27 mouse cellular contexts compared by ENCODE assay signal in the genomic region with DNA sequence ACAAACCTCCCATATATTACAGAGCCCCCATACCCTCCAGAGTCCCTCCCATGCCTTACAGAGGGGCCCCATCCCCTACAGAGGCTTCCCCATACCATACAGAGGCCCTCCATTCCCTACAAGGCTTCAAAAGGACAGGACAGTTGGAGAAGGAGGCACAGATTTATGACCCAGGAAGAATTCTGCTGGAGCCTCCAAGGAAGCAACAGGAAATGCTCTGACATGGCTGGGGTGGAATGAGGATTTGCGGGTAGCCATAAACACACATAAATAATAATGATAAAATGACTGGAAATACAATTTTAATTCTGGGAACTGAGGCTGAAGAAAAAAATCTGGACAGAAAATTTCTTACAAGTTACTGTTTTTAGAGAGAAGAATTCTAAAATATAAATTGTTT. TPM values are rescaled to one million over a fixed set of nuclear protein-coding genes. Genes with fewer than 3 reads are reported as not detected.
DNase-seq lines count a peak whose midpoint lies in the region; ATAC-seq and TF ChIP-seq lines count a peak whose summit lies in the region.
"Had no signal": no experiment of that assay in that cellular context is flagged by ENCODE, and none has a peak within 500 bp of the region (broad histone marks: within the 10 kb centered on the region; RNA-seq: fewer than 3 reads in every experiment).

No protein-coding gene starts in this region.

- no peak for TF ChIP-seq POLR2A in kidney, adult 2 months (IDR thresholded peaks at IDR 0.05; ENCODE audit: low read depth, low read length)

- H3K9ac ChIP-seq in kidney, embryonic 15.5 days, result no peak overlapping the region
- H3K9ac ChIP-seq in kidney, postnatal 0 days (ENCODE audit: low read depth, low read length), result no peak overlapping the region
- no peak overlapping the region for H3K9ac ChIP-seq in kidney, embryonic 14.5 days (ENCODE audit: low read depth, low read length)
- H3K9ac ChIP-seq in liver, postnatal 0 days (replicated peaks), result no peak overlapping the region
- H3K9ac ChIP-seq: embryonic facial prominence, embryonic 12.5 days; forebrain, embryonic 13.5 days had no signal

- H3K36me3 ChIP-seq in kidney, adult 2 months (ENCODE audit: control insufficient read depth, insufficient read depth, low read length), result no peaks in the 10 kb centered on the region
- H3K36me3 ChIP-seq in kidney, embryonic 15.5 days, result no peaks in the 10 kb centered on the region
- H3K36me3 ChIP-seq in kidney, postnatal 0 days (ENCODE audit: insufficient read depth, low read length), result no peaks in the 10 kb centered on the region
- H3K36me3 ChIP-seq in kidney, embryonic 14.5 days (ENCODE audit: control insufficient read depth, insufficient read depth, low read length), result no peaks in the 10 kb centered on the region
- H3K36me3 ChIP-seq in liver, postnatal 0 days (replicated peaks; ENCODE audit: insufficient read depth, low read length), result no peaks in the 10 kb centered on the region
- H3K36me3 ChIP-seq: embryonic facial prominence, embryonic 10.5 days; embryonic facial prominence, embryonic 12.5 days; G1E had no signal

- WGBS in kidney, adult 2 months, result 52% methylated on average over 1 of the region's 1 CpGs
- WGBS in kidney, embryonic 15.5 days, result 51% methylated on average over 1 of the region's 1 CpGs
- 56% methylated on average over 1 of the region's 1 CpGs for WGBS in kidney, postnatal 0 days
- WGBS in kidney, embryonic 14.5 days, result 66% methylated on average over 1 of the region's 1 CpGs
- WGBS in liver, postnatal 0 days (ENCODE audit: insufficient replicate concordance), result 55% methylated on average over 1 of the region's 1 CpGs

- ATAC-seq in kidney, embryonic 15.5 days (replicated peaks; ENCODE audit: low FRiP score), result peak; percentile 33; the same call in 1 of the 2 replicates
- ATAC-seq in kidney, postnatal 0 days (replicated peaks; ENCODE audit: low FRiP score, low read depth), result no peak
- no peak for ATAC-seq in kidney, embryonic 14.5 days (ENCODE audit: low FRiP score, low TSS enrichment)
- no peak for ATAC-seq in liver, postnatal 0 days
- ATAC-seq: activated CD4-positive, CD25-positive, alpha-beta regulatory T cell, adult 4 months; CD4-positive, CD25-positive, alpha-beta regulatory T cell, adult 4 months; forebrain, embryonic 13.5 days; Patski had no signal

- DNase-seq in kidney, adult 2 months, result peak; percentile 61
- no peak for DNase-seq in kidney, adult 11 months
- DNase-seq in kidney, postnatal 4 days, result no peak
- peak; percentile 84 for DNase-seq in kidney, postnatal 0 days (ENCODE audit: low spot score)
- DNase-seq in liver, postnatal 0 days, result peak; percentile 5
- DNase-seq in liver, result no peak
- DNase-seq: adrenal gland, adult 8-10 months; adrenal gland, postnatal 14 days; adrenal gland, postnatal 36 days; B cell, adult 2 months; cerebellum, adult 11-12 months; cerebellum, adult 2 months; cerebellum, adult 9-10 months; cerebellum, postnatal 10 days; cerebellum, postnatal 25 days had no signal

- H3K4me3 ChIP-seq in kidney, adult 2 months (ENCODE audit: insufficient read depth, low read depth, low read length), result no peak overlapping the region
- no peak overlapping the region for H3K4me3 ChIP-seq in kidney, embryonic 15.5 days (replicated peaks)
- H3K4me3 ChIP-seq in kidney, postnatal 0 days (replicated peaks; ENCODE audit: low read depth, low read length), result no peak overlapping the region
- no peak overlapping the region for H3K4me3 ChIP-seq in kidney, embryonic 14.5 days (ENCODE audit: low read length)
- no peak overlapping the region for H3K4me3 ChIP-seq in liver, postnatal 0 days (ENCODE audit: low read depth, low read length)
- H3K4me3 ChIP-seq: embryonic facial prominence, embryonic 10.5 days; embryonic facial prominence, embryonic 12.5 days; forebrain, embryonic 13.5 days had no signal

- no peaks in the 10 kb centered on the region for H3K27me3 ChIP-seq in kidney, adult 2 months (replicated peaks; ENCODE audit: control insufficient read depth, insufficient read depth, low read length)
- 0 out of 2 replicates have a peak, but pooled peaks cover 7% of the 10 kb centered on the region for H3K27me3 ChIP-seq in kidney, embryonic 15.5 days
- no peaks in the 10 kb centered on the region for H3K27me3 ChIP-seq in kidney, postnatal 0 days (ENCODE audit: insufficient read depth, low read length)
- no peaks in the 10 kb centered on the region for H3K27me3 ChIP-seq in kidney, embryonic 14.5 days (ENCODE audit: control insufficient read depth, insufficient read depth, low read length)
- no peaks in the 10 kb centered on the region for H3K27me3 ChIP-seq in liver, postnatal 0 days (ENCODE audit: insufficient read depth, low read length)
- H3K27me3 ChIP-seq: CH12.LX; embryonic facial prominence, embryonic 12.5 days; forebrain, embryonic 13.5 days had no signal

- no peak overlapping the region for H3K4me2 ChIP-seq in kidney, embryonic 15.5 days
- no peak overlapping the region for H3K4me2 ChIP-seq in kidney, postnatal 0 days (ENCODE audit: low read length)
- H3K4me2 ChIP-seq in kidney, embryonic 14.5 days (replicated peaks; ENCODE audit: low read depth, low read length), result no peak overlapping the region
- H3K4me2 ChIP-seq in liver, postnatal 0 days (ENCODE audit: low read depth, low read length), result no peak overlapping the region
- H3K4me2 ChIP-seq: embryonic facial prominence, embryonic 12.5 days; forebrain, embryonic 13.5 days had no signal

- no peak for TF ChIP-seq CTCF in kidney, adult 2 months (conservative IDR thresholded peaks at IDR 0.05; ENCODE audit: insufficient read depth, insufficient read length, low read depth, low read length)
- no peak for TF ChIP-seq CTCF in kidney, postnatal 0 days (IDR thresholded peaks at IDR 0.05; ENCODE audit: low read depth)
- TF ChIP-seq CTCF in liver, postnatal 0 days (IDR thresholded peaks at IDR 0.05; ENCODE audit: low read depth), result no peak

- no peaks in the 10 kb centered on the region for H3K4me1 ChIP-seq in kidney, adult 2 months (ENCODE audit: control insufficient read depth, insufficient read depth, low read length)
- no peaks in the 10 kb centered on the region for H3K4me1 ChIP-seq in kidney, embryonic 15.5 days
- no peaks in the 10 kb centered on the region for H3K4me1 ChIP-seq in kidney, postnatal 0 days (replicated peaks; ENCODE audit: insufficient read depth, low read length)
- H3K4me1 ChIP-seq in kidney, embryonic 14.5 days (ENCODE audit: control insufficient read depth, insufficient read depth, low read length), result no peaks in the 10 kb centered on the region
- H3K4me1 ChIP-seq in liver, postnatal 0 days (ENCODE audit: insufficient read depth), result no peaks in the 10 kb centered on the region
- H3K4me1 ChIP-seq: embryonic facial prominence, embryonic 10.5 days; embryonic facial prominence, embryonic 12.5 days; forebrain, embryonic 13.5 days had no signal

- peak overlapping the region; percentile 73 for H3K27ac ChIP-seq in kidney, adult 2 months (ENCODE audit: insufficient read depth, low read depth, low read length)
- H3K27ac ChIP-seq in kidney, embryonic 15.5 days, result no peak overlapping the region
- H3K27ac ChIP-seq in kidney, postnatal 0 days, result 0 out of 2 replicates have a peak overlapping the region, but pooled peaks have one; percentile 50
- no peak overlapping the region for H3K27ac ChIP-seq in kidney, embryonic 14.5 days (ENCODE audit: low read depth, low read length)
- no peak overlapping the region for H3K27ac ChIP-seq in liver, postnatal 0 days (ENCODE audit: low read depth)
- H3K27ac ChIP-seq: embryonic facial prominence, embryonic 10.5 days; embryonic facial prominence, embryonic 12.5 days; forebrain, embryonic 13.5 days had no signal

- H3K9me3 ChIP-seq in kidney, embryonic 15.5 days (replicated peaks), result no peaks in the 10 kb centered on the region
- no peaks in the 10 kb centered on the region for H3K9me3 ChIP-seq in kidney, postnatal 0 days (replicated peaks; ENCODE audit: low read length)
- H3K9me3 ChIP-seq in kidney, embryonic 14.5 days (ENCODE audit: control insufficient read depth, low read length), result no peaks in the 10 kb centered on the region
- H3K9me3 ChIP-seq in liver, postnatal 0 days (ENCODE audit: low read length), result no peaks in the 10 kb centered on the region
- H3K9me3 ChIP-seq: embryonic facial prominence, embryonic 10.5 days; embryonic facial prominence, embryonic 12.5 days; forebrain, embryonic 13.5 days; G1E had no signal

- no peak for TF ChIP-seq EP300 in liver, postnatal 0 days (IDR thresholded peaks at IDR 0.05; ENCODE audit: low read depth)

RNA-seq across cellular contexts. Expression of a gene that starts 20.8 kb away (rescaled TPM):
- 160 and 166 TPM in 2 replicates for polyA plus RNA-seq in kidney, adult 2 months (2012; rRNA removed)
- 12.1 and 13.1 TPM in 2 replicates for polyA plus RNA-seq in kidney, embryonic 15.5 days (2015; fragmentation: Nextera tagmentation; extraction: Ambion mirVana)
- polyA plus RNA-seq in kidney, postnatal 0 days (2015; fragmentation: Nextera tagmentation; extraction: Ambion mirVana), result 16.6 and 17.5 TPM in 2 replicates
- 13.5 and 19.3 TPM in 2 replicates for polyA plus RNA-seq in kidney, embryonic 14.5 days (2014; fragmentation: Nextera tagmentation; extraction: Ambion mirVana)
- polyA plus RNA-seq in liver, postnatal 0 days (2015; fragmentation: Nextera tagmentation; extraction: Ambion mirVana), result 2.5 and 3.1 TPM in 2 replicates
- polyA plus RNA-seq: G1E had no signal

RNA-seq across cellular contexts. Expression of a gene that starts 28.5 kb away (rescaled TPM):
- 0.87 and 3.7 TPM in 2 replicates for polyA plus RNA-seq in kidney, adult 2 months (2012; rRNA removed)
- polyA plus RNA-seq in kidney, embryonic 15.5 days (2015; fragmentation: Nextera tagmentation; extraction: Ambion mirVana), result not detected in 2 replicates
- polyA plus RNA-seq in kidney, postnatal 0 days (2015; fragmentation: Nextera tagmentation; extraction: Ambion mirVana), result not detected in 2 replicates
- polyA plus RNA-seq in kidney, embryonic 14.5 days (2014; fragmentation: Nextera tagmentation; extraction: Ambion mirVana), result not detected in 2 replicates
- polyA plus RNA-seq in liver, postnatal 0 days (2015; fragmentation: Nextera tagmentation; extraction: Ambion mirVana), result 0.07 and 0.28 TPM in 2 replicates
- polyA plus RNA-seq: CD4-positive, CD25-positive, alpha-beta regulatory T cell, adult 4 months; embryonic facial prominence, embryonic 10.5 days; embryonic facial prominence, embryonic 12.5 days; embryonic facial prominence, embryonic 14.5 days; forebrain, embryonic 11.5 days; forebrain, embryonic 13.5 days; Patski had no signal

RNA-seq across cellular contexts. Expression of a gene that starts 50.4 kb away (rescaled TPM):
- 76.2 and 77.2 TPM in 2 replicates for polyA plus RNA-seq in kidney, adult 2 months (2012; rRNA removed)
- polyA plus RNA-seq in kidney, embryonic 15.5 days (2015; fragmentation: Nextera tagmentation; extraction: Ambion mirVana), result 138 and 142 TPM in 2 replicates
- 127 TPM in 2 replicates for polyA plus RNA-seq in kidney, postnatal 0 days (2015; fragmentation: Nextera tagmentation; extraction: Ambion mirVana)
- 58.7 and 59.7 TPM in 2 replicates for polyA plus RNA-seq in kidney, embryonic 14.5 days (2014; fragmentation: Nextera tagmentation; extraction: Ambion mirVana)
- polyA plus RNA-seq in liver, postnatal 0 days (2015; fragmentation: Nextera tagmentation; extraction: Ambion mirVana), result 20.8 and 21.3 TPM in 2 replicates

RNA-seq across cellular contexts. Expression of a gene that starts 55.0 kb away (rescaled TPM):
- 148 and 169 TPM in 2 replicates for polyA plus RNA-seq in kidney, adult 2 months (2012; rRNA removed)
- 9.6 and 9.8 TPM in 2 replicates for polyA plus RNA-seq in kidney, embryonic 15.5 days (2015; fragmentation: Nextera tagmentation; extraction: Ambion mirVana)
- polyA plus RNA-seq in kidney, postnatal 0 days (2015; fragmentation: Nextera tagmentation; extraction: Ambion mirVana), result 21.5 and 23.4 TPM in 2 replicates
- 4.2 and 7.4 TPM in 2 replicates for polyA plus RNA-seq in kidney, embryonic 14.5 days (2014; fragmentation: Nextera tagmentation; extraction: Ambion mirVana)
- 0.47 and 0.79 TPM in 2 replicates for polyA plus RNA-seq in liver, postnatal 0 days (2015; fragmentation: Nextera tagmentation; extraction: Ambion mirVana)
- polyA plus RNA-seq: activated CD4-positive, CD25-positive, alpha-beta regulatory T cell, adult 4 months; CD4-positive, CD25-positive, alpha-beta regulatory T cell, adult 4 months; G1E had no signal

Comparison
In these comparisons a context has a peak if more than half of its experiments do, and no peak if none do; other contexts are left out.
1. DNase-seq: peak in kidney, adult 2 months (single experiment), kidney, postnatal 0 days (single experiment) and liver, postnatal 0 days (single experiment); none in kidney, adult 11 months (single experiment), kidney, postnatal 4 days (0 of 2) and liver (single experiment).
2. H3K27ac ChIP-seq: peak in kidney, adult 2 months (single experiment) and kidney, postnatal 0 days (single experiment); none in kidney, embryonic 15.5 days (single experiment), kidney, embryonic 14.5 days (single experiment) and liver, postnatal 0 days (single experiment).